Mouse (Mus musculus) neural tube, embryonic 12.5 days (tissue): ENCODE measurements at regions not wholly inside any gene's neighbourhood (a gene's known extent, or its start where the extent isn't known, plus 50 kb on each side); places are given as distances from the start of the nearest gene placed in this dataset.
"Not testable (repeated sequence)": the region's sequence is repeated elsewhere in the genome, so short reads cannot be mapped to it uniquely, and the experiment has no call there.

ENCODE experiments used
- ATAC-seq: fragments of 200-750 bp; cut with Nextera tagmentation; 2 replicates; pipeline ENCODE4 v1.8.0; 2017; ENCODE audit warnings: low read depth, mild to moderate bottlenecking, moderate TSS enrichment, moderate library complexity; ENCODE audit not compliant: low FRiP score
- H3K27ac ChIP-seq: fragments of 300-500 bp; sonication (generic); 2 replicates; pipeline ENCODE4 v1.5.1; 2016
- H3K27me3 ChIP-seq: fragments of 300-500 bp; sonication (generic); replicated peaks from 2 replicates; pipeline ENCODE4 v1.6.1; 2016; ENCODE audit warnings: mild to moderate bottlenecking
- H3K36me3 ChIP-seq: fragments of 300-500 bp; sonication (generic); 2 replicates; pipeline ENCODE4 v1.6.1; 2016; ENCODE audit warnings: mild to moderate bottlenecking
- H3K4me1 ChIP-seq: fragments of 300-500 bp; sonication (generic); 2 replicates; pipeline ENCODE4 v1.6.1; 2016
- H3K4me2 ChIP-seq: fragments of 300-500 bp; sonication (generic); replicated peaks from 2 replicates; pipeline ENCODE4 v1.6.1; 2016; ENCODE audit warnings: mild to moderate bottlenecking
- H3K4me3 ChIP-seq: fragments of 300-500 bp; sonication (generic); 2 replicates; pipeline ENCODE4 v1.5.1; 2016
- H3K9ac ChIP-seq: fragments of 300-500 bp; sonication (generic); 2 replicates; pipeline ENCODE4 v1.6.1; 2016; ENCODE audit warnings: mild to moderate bottlenecking
- H3K9me3 ChIP-seq: fragments of 300-500 bp; sonication (generic); 2 replicates; pipeline ENCODE4 v1.6.1; 2016; ENCODE audit warnings: mild to moderate bottlenecking
- WGBS: fragments of 180-500 bp; shearing (Covaris S2); methylation state at CpG from one replicate; pipeline ENCODE4 v1.1.7; 2016; 5-methylcytosine and 5-hydroxymethylcytosine counted together

DNA sequence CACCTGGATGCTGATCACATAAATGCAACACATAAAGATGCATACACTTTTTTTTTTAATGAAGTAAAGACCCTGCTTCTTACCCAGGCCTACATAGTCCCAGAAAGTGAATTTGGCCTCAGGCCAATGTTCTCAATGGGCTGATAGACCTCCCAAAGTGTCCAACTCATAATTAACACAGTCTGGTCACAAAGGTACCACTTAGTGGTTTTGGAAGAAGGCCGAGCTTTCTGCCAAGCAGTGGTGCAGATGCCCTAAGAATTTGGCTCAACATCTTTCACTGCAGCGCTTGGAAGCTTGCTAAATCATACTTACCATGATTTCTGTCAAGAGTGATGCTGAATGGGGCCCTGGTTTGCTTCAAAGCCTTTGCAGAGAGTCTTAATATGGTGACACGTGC lies 706.4 kb upstream of the Rag2 start:
- 87% methylated on average over 3 of the region's 3 CpGs for WGBS
- H3K9ac ChIP-seq: no peak overlapping the region
- no peaks in the 10 kb centered on the region for H3K36me3 ChIP-seq
- H3K9me3 ChIP-seq: no peaks in the 10 kb centered on the region
- H3K27ac ChIP-seq: no peak overlapping the region
- no peaks in the 10 kb centered on the region for H3K4me1 ChIP-seq
- ATAC-seq: no peak
- no peaks in the 10 kb centered on the region for H3K27me3 ChIP-seq
- H3K4me2 ChIP-seq: no peak overlapping the region
- H3K4me3 ChIP-seq: no peak overlapping the region

GRCm38 (mm10) chr2:100919537-100920212 lies 704.8 kb upstream of the Rag2 start:
- Histone ChIP-seq H3K4me1 (no peaks in the 10 kb centered on the region), H3K36me3 (no peaks in the 10 kb centered on the region)

GRCm38 (mm10) chr2:100948632-100949031 lies 675.9 kb upstream of the Rag2 start:
- H3K27ac ChIP-seq, H3K9me3 ChIP-seq, H3K4me2 ChIP-seq, ATAC-seq, H3K27me3 ChIP-seq, H3K36me3 ChIP-seq, H3K4me3 ChIP-seq, H3K4me1 ChIP-seq, H3K9ac ChIP-seq: not testable (repeated sequence)
- 47% methylated on average over 3 of the region's 3 CpGs for WGBS

More at GRCm38 (mm10) chr2:100919537-100920212, 704.8 kb upstream of the Rag2 start:
- Histone ChIP-seq H3K4me3 (no peak overlapping the region), H3K27me3 (no peaks in the 10 kb centered on the region), H3K27ac (no peak overlapping the region), H3K9me3 (no peaks in the 10 kb centered on the region), H3K4me2 (no peak overlapping the region), H3K9ac (no peak overlapping the region)
- no peak for ATAC-seq
- WGBS: 73% methylated on average over 1 of the region's 1 CpGs

DNA sequence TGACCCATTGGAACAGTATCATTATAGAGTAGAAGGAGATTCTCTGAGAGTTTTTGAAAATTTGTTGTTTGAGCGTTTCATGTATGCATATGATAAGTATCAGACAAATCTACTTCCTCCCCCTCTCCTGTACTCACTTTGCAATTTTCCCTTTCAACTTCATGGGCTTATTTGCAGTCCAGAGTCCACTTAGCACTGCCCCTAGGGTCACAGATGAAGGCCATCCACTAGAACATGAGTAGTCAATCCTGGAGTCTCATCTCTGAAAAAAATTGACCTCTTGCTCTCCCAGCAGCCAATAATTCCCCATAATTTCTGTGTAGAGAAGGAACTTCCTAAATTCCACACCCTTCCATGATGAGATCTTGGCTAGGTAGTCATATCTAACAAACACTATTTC lies 665.1 kb upstream of the Rag2 start:
- no peak overlapping the region for H3K9ac ChIP-seq
- H3K4me1 ChIP-seq: no peaks in the 10 kb centered on the region
- H3K4me3 ChIP-seq: no peak overlapping the region
- no peak overlapping the region for H3K4me2 ChIP-seq
- WGBS: 97% methylated on average over 1 of the region's 1 CpGs
- H3K27me3 ChIP-seq: no peaks in the 10 kb centered on the region
- no peak for ATAC-seq
- no peak overlapping the region for H3K27ac ChIP-seq
- no peaks in the 10 kb centered on the region for H3K9me3 ChIP-seq
- H3K36me3 ChIP-seq: no peaks in the 10 kb centered on the region

DNA sequence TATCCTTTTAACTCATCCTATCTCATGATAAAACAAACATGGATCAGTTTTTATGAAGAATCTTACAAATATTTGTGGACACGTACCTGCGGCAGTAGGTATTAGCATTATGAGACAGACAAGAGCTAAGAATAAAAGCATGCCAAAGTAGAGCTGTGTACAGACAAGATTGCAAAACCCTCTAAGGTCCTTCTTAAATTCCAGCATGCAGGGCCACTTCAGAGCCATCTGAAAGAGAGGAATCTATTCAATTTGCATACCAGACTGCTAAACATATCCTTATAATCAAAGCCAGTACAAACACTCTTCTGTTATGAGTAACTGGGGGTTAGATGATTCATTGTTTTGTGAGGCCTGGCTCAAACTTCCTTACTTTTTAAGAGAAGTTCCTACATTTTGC lies 659.9 kb upstream of the Rag2 start:
- no peak for ATAC-seq
- WGBS: 90% methylated on average over 2 of the region's 2 CpGs
- no peak overlapping the region for H3K27ac ChIP-seq
- H3K4me2 ChIP-seq: no peak overlapping the region
- no peaks in the 10 kb centered on the region for H3K9me3 ChIP-seq
- H3K36me3 ChIP-seq: no peaks in the 10 kb centered on the region
- no peak overlapping the region for H3K9ac ChIP-seq
- no peak overlapping the region for H3K4me3 ChIP-seq
- no peaks in the 10 kb centered on the region for H3K27me3 ChIP-seq
- no peaks in the 10 kb centered on the region for H3K4me1 ChIP-seq

DNA sequence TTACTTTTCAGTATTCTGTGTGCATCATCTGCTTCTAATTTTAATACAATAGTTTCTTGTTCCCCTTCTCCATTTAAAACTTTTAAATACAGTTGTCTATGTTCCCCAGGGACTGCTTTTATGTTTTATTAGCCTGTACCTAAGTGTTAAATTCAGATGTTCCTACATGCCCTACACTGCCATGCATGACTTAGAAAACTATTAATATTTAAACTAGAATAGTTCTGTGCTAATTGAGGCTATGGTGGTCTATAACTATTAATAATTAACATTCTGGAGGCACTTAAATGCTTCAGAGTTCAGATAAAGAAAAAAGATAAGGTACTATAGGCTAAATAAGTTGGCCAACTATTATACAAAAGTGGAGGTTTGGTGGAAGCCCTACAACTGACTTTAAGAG lies 647.3 kb upstream of the Rag2 start:
- no peak overlapping the region for H3K27ac ChIP-seq
- ATAC-seq: no peak
- H3K4me3 ChIP-seq: no peak overlapping the region
- H3K27me3 ChIP-seq: no peaks in the 10 kb centered on the region
- no peaks in the 10 kb centered on the region for H3K36me3 ChIP-seq
- H3K4me2 ChIP-seq: no peak overlapping the region
- H3K4me1 ChIP-seq: no peaks in the 10 kb centered on the region
- no peaks in the 10 kb centered on the region for H3K9me3 ChIP-seq
- H3K9ac ChIP-seq: no peak overlapping the region

- WGBS: 60% methylated on average over 1 of the region's 1 CpGs
- Histone ChIP-seq H3K36me3 (no peaks in the 10 kb centered on the region), H3K4me3 (no peak overlapping the region), H3K9me3 (no peaks in the 10 kb centered on the region), H3K4me2 (no peak overlapping the region), H3K27ac (no peak overlapping the region), H3K4me1 (no peaks in the 10 kb centered on the region), H3K9ac (no peak overlapping the region), H3K27me3 (no peaks in the 10 kb centered on the region)
- no peak for ATAC-seq
These were observed 642.2 kb upstream of the Rag2 start for GRCm38 (mm10) chr2:100982362-100982761.

DNA sequence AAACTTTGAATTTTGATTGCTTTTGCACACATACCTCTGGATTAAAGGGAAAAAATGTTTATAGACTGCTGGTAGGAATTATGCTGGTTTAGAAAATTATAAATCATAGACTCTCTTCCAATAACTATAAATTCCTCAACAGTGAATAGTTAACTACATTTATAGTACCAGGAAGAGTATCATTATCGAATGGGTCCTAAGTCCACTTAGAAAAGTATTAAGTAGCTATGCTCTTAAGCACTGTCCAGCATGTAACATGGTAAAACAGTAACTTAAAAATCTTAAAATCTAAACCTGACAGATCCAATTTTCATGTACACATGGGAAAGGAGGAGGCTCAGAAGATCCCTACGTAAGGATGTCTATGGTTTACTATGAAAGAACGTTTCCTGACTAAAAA lies 609.2 kb upstream of the Rag2 start:
- Histone ChIP-seq H3K4me1 (no peaks in the 10 kb centered on the region), H3K9me3 (no peaks in the 10 kb centered on the region), H3K4me2 (no peak overlapping the region), H3K27me3 (no peaks in the 10 kb centered on the region), H3K9ac (no peak overlapping the region), H3K27ac (no peak overlapping the region), H3K36me3 (no peaks in the 10 kb centered on the region), H3K4me3 (no peak overlapping the region)
- ATAC-seq: no peak
- WGBS: 89% methylated on average over 3 of the region's 3 CpGs

- H3K27me3 ChIP-seq: no peaks in the 10 kb centered on the region
- no peak for ATAC-seq
- no peak overlapping the region for H3K4me3 ChIP-seq
- WGBS: 88% methylated on average over 2 of the region's 2 CpGs
- H3K4me2 ChIP-seq: no peak overlapping the region
- no peaks in the 10 kb centered on the region for H3K9me3 ChIP-seq
- H3K36me3 ChIP-seq: no peaks in the 10 kb centered on the region
- H3K27ac ChIP-seq: no peak overlapping the region
- H3K9ac ChIP-seq: no peak overlapping the region
- no peaks in the 10 kb centered on the region for H3K4me1 ChIP-seq
These were observed 605.1 kb upstream of the Rag2 start for GRCm38 (mm10) chr2:101019384-101019783.

- 82% methylated on average over 2 of the region's 2 CpGs for WGBS
- no peak for ATAC-seq
- H3K4me2 ChIP-seq: no peak overlapping the region
- H3K27me3 ChIP-seq: no peaks in the 10 kb centered on the region
- no peak overlapping the region for H3K9ac ChIP-seq
- H3K27ac ChIP-seq: no peak overlapping the region
- no peaks in the 10 kb centered on the region for H3K36me3 ChIP-seq
- no peak overlapping the region for H3K4me3 ChIP-seq
- H3K4me1 ChIP-seq: no peaks in the 10 kb centered on the region
- no peaks in the 10 kb centered on the region for H3K9me3 ChIP-seq
These were observed 603.0 kb upstream of the Rag2 start for GRCm38 (mm10) chr2:101021515-101021914.

DNA sequence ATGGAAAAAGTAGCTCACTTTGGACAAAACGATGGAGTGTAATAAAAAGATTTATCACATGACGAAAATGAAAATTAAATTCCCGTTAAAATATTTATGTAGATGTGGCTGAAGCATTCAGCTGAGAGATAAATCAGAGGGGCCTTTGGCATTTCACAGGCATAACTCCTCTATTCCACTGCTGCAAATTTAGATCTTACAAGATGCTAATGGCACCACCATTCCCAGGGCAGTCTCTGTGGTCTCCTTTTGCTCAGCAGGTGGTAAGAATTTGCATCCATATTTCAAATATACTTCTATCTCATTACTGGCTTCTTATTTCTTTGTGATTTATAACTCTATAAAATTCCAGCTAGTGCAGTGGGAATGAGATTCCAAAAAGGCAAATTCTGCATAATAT lies 581.5 kb upstream of the Rag2 start:
- WGBS: 73% methylated on average over 3 of the region's 3 CpGs
- ATAC-seq: peak; percentile 72; the same call in 1 of the 2 replicates

DNA sequence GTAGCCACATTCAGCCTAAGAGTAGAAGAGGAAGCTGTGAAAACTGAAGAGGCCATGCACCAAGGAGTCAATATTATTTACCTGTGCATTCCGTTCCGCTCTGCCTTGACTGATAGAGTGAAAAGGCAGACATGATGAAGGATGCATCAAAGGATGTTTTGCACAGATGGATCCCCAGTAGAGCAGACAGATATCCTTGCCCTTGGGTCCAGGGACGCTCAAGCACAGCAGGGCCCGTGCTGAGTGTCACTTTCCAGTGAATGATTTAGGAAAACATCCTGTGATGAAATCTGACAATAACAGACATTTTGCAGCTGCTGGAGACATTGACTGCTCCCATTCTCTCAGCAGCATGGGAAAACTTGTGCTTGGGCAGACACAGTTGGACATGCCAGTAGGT lies 561.6 kb upstream of the Rag2 start:
- Histone ChIP-seq H3K4me1 (no peaks in the 10 kb centered on the region), H3K27ac (no peak overlapping the region), H3K9ac (no peak overlapping the region), H3K9me3 (no peaks in the 10 kb centered on the region), H3K27me3 (no peaks in the 10 kb centered on the region), H3K36me3 (no peaks in the 10 kb centered on the region), H3K4me2 (no peak overlapping the region), H3K4me3 (no peak overlapping the region)
- no peak for ATAC-seq
- 75% methylated on average over 4 of the region's 4 CpGs for WGBS

More for the DNA sequence above, 581.5 kb upstream of the Rag2 start:
- Histone ChIP-seq H3K36me3 (no peaks in the 10 kb centered on the region), H3K4me3 (no peak overlapping the region), H3K27me3 (no peaks in the 10 kb centered on the region), H3K9ac (no peak overlapping the region), H3K4me1 (no peaks in the 10 kb centered on the region), H3K4me2 (no peak overlapping the region), H3K27ac (no peak overlapping the region), H3K9me3 (no peaks in the 10 kb centered on the region)

DNA sequence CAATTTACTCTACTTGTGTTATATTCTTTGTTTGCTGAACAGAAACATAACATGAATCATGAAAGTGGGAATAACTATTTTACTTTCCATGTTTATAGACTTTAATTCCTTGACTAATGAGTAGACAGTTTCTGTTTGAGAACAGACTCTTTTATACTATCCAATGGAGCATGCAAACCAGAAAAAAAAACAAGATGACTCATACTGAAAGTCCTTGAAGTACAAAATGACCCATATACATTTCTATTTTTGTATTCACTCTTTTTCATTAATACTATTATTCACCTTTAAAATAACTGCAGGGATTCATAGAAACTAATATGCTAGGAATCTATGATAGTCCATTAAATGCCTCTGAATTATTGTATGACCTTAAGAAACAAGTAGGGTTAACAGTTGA lies 549.5 kb upstream of the Rag2 start:
- H3K27ac ChIP-seq: no peak overlapping the region
- ATAC-seq: no peak
- no peaks in the 10 kb centered on the region for H3K9me3 ChIP-seq
- H3K27me3 ChIP-seq: no peaks in the 10 kb centered on the region
- H3K4me2 ChIP-seq: no peak overlapping the region
- no peak overlapping the region for H3K9ac ChIP-seq
- H3K36me3 ChIP-seq: no peaks in the 10 kb centered on the region
- H3K4me1 ChIP-seq: no peaks in the 10 kb centered on the region
- H3K4me3 ChIP-seq: no peak overlapping the region
